Mouse (Mus musculus): ENCODE measurements around the gene Nelfcd. TPM values are rescaled to one million over a fixed set of nuclear protein-coding genes. Genes with fewer than 3 reads are reported as not detected.

The Nelfcd gene
- polyA plus RNA-seq (2012; rRNA removed; ENCODE audit: low replicate concordance), result 66.1 and 71.7 TPM in 2 replicates

GRCm38 (mm10) chr2:174415731-174416310, at the start of gene Nelfcd:
Gene Nelfcd, plus strand, starts transcription at chr2:174415804.

GRCm38 (mm10) chr2:174438737-174439449, 23.3 kb downstream of the Nelfcd start, which contains the start of gene Ctsz:
Gene Ctsz, minus strand, starts transcription at chr2:174439039.

GRCm38 (mm10) chr2:174450353-174450752, 34.7 kb downstream of the Nelfcd start, which contains the start of gene Tubb1:
Gene Tubb1, plus strand, starts transcription at chr2:174450695.

GRCm38 (mm10) chr2:174463789-174464523, 48.4 kb downstream of the Nelfcd start, which contains the start of gene Atp5e:
Gene Atp5e, minus strand, starts transcription at chr2:174464105.

GRCm38 (mm10) chr2:174472818-174473549, 57.4 kb downstream of the Nelfcd start, which contains the start of gene Prelid3b:
Gene Prelid3b, minus strand, starts transcription at chr2:174473081.

Other genes with a start within 250 kb of the Nelfcd start
- 1,476 and 1,497 TPM in 2 replicates for gene Gnas, start 131.5 kb upstream of the Nelfcd start, polyA plus RNA-seq (2012; rRNA removed; ENCODE audit: low replicate concordance)
- gene Gm20721, start 69.1 kb upstream of the Nelfcd start, polyA plus RNA-seq (2012; rRNA removed; ENCODE audit: low replicate concordance), result 1.0 and 1.3 TPM in 2 replicates
- 309 and 377 TPM in 2 replicates for gene Ctsz, start 23.2 kb downstream of the Nelfcd start, polyA plus RNA-seq (2012; rRNA removed; ENCODE audit: low replicate concordance)
- gene Tubb1, start 34.9 kb downstream of the Nelfcd start, polyA plus RNA-seq (2012; rRNA removed; ENCODE audit: low replicate concordance), result 0.16 and 0.19 TPM in 2 replicates
- gene Atp5e, start 48.3 kb downstream of the Nelfcd start, polyA plus RNA-seq (2012; rRNA removed; ENCODE audit: low replicate concordance), result 302 and 356 TPM in 2 replicates
- 54.3 and 69.8 TPM in 2 replicates for gene Prelid3b, start 57.3 kb downstream of the Nelfcd start, polyA plus RNA-seq (2012; rRNA removed; ENCODE audit: low replicate concordance)
- 0.09 and 0.28 TPM in 2 replicates for gene Zfp831, start 227.7 kb downstream of the Nelfcd start, polyA plus RNA-seq (2012; rRNA removed; ENCODE audit: low replicate concordance)

All from subcutaneous adipose tissue, adult 2 months (tissue).